Mouse (Mus musculus): Measurements from ENCODE around the gene Cntrob.

DNA sequence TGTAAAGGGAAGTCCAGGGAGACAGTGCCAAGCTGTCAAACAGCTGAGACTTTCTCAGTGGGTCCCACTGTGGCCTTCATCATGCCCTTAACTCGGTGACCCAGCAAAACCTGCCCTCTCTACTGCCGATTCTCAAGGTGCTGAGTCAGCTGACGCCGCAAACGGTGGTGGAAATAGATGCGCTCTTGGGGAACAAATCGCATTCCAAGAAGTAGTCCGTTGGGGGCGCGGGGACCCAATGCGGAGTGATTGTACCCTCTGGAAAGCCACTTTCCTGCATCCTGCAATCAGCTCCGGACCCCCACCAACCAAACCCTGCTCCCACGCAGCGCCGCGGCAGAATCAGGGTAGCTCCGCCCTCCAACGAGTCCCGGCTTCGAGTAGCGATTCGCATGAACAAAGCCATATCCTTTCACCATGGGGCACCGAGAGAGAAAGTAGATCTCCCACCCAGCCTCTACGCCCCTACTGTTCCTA is 8.4 kb upstream of the Cntrob start:
- TF ChIP-seq CTCF (IDR thresholded peaks at IDR 0.05; ENCODE audit: low read depth, low read length), result no peak
- TF ChIP-seq EP300 (IDR thresholded peaks at IDR 0.05; ENCODE audit: insufficient read depth, low read depth, low read length), result no peak
- no peak for TF ChIP-seq POLR2A (IDR thresholded peaks at IDR 0.05; ENCODE audit: insufficient read depth, low read length)
